Mouse (Mus musculus) forebrain, embryonic 13.5 days (tissue): ENCODE data around the gene Gm9495. TPM values are rescaled to one million over a fixed set of nuclear protein-coding genes. Genes with fewer than 3 reads are reported as not detected.

ENCODE experiments used
- polyA plus RNA-seq: library from polyadenylated mRNA; unstranded; fragments of >200 nt; fragmentation: Nextera tagmentation; extraction: Ambion mirVana; gene quantifications from 2 replicates; pipeline ENCODE4 v1.2.1, GENCODE M21; 2015

Gene Gm9495
- polyA plus RNA-seq, 1 experiment from 2014 or later = not detected

Other genes with a start within 250 kb of the Gm9495 start
- 16.5 and 17.8 TPM in 2 replicates for gene Zfp930, start 244.5 kb downstream of the Gm9495 start, polyA plus RNA-seq
- 11.1 and 12.0 TPM in 2 replicates for gene D130040H23Rik, start 182.5 kb downstream of the Gm9495 start, polyA plus RNA-seq
- gene Gm7697, start 69.4 kb upstream of the Gm9495 start, polyA plus RNA-seq = not detected in 2 replicates
- 42.9 and 44.8 TPM in 2 replicates for gene Zfp868, start 172.0 kb upstream of the Gm9495 start, polyA plus RNA-seq
- gene Zfp964, start 200.9 kb upstream of the Gm9495 start, polyA plus RNA-seq = 1.9 TPM in 2 replicates